9 mouse cellular contexts compared by ENCODE assay signal in genomic region chr1:21829909-21830455, GRCm38 (mm10).
DNase-seq lines count a peak whose midpoint lies in the region; ATAC-seq lines count a peak whose summit lies in the region.
"Had no signal": no experiment of that assay in that cellular context is flagged by ENCODE, and none has a peak within 500 bp of the region (broad histone marks: within the 10 kb centered on the region; RNA-seq: fewer than 3 reads in every experiment).

No protein-coding gene starts in this region.

- DNase-seq in layer of hippocampus, adult 11-12 months (ENCODE audit: low spot score), result peak; percentile 8
- DNase-seq in layer of hippocampus, postnatal 25 days (ENCODE audit: extremely low spot score in 1 of 2, low spot score in 1 of 2), result no peak
- peak; percentile 29 for DNase-seq in heart, adult 8-10 months (ENCODE audit: low spot score)
- DNase-seq in layer of hippocampus, postnatal 10 days (ENCODE audit: low spot score in 2 of 2), result peak; percentile 17 to 19
- DNase-seq in gastrocnemius, postnatal 10 days, result no peak
- no peak for DNase-seq in retina, embryonic 14.5 days (ENCODE audit: low spot score)
- DNase-seq in retina, postnatal 1 day, result no peak
- DNase-seq: right cerebral cortex, adult 18-20 months had no signal

- peak; percentile 94 for ATAC-seq in CD4-positive, CD25-positive, alpha-beta regulatory T cell, adult 4 months

Comparison
In these comparisons a context has a peak if more than half of its experiments do, and no peak if none do; other contexts are left out.
1. DNase-seq: peak in layer of hippocampus, adult 11-12 months (single experiment), heart, adult 8-10 months (single experiment) and layer of hippocampus, postnatal 10 days (2 of 2); none in layer of hippocampus, postnatal 25 days (0 of 2), gastrocnemius, postnatal 10 days (single experiment), retina, embryonic 14.5 days (single experiment) and retina, postnatal 1 day (single experiment).